Mouse (Mus musculus) erythroblast, embryonic 14.5 days (primary cell): ENCODE results near the gene Smg6.

ENCODE experiments used
- GATA1 ChIP-seq: IDR thresholded peaks from 2 replicates; pipeline ENCODE4 v1.6.1; 2012; ENCODE audit warnings: low read length, inconsistent platforms, mixed read lengths
- TAL1 ChIP-seq: IDR thresholded peaks from 3 replicates; pipeline ENCODE4 v1.6.1; 2012; ENCODE audit warnings: low read length, inconsistent platforms, mixed read lengths

DNA sequence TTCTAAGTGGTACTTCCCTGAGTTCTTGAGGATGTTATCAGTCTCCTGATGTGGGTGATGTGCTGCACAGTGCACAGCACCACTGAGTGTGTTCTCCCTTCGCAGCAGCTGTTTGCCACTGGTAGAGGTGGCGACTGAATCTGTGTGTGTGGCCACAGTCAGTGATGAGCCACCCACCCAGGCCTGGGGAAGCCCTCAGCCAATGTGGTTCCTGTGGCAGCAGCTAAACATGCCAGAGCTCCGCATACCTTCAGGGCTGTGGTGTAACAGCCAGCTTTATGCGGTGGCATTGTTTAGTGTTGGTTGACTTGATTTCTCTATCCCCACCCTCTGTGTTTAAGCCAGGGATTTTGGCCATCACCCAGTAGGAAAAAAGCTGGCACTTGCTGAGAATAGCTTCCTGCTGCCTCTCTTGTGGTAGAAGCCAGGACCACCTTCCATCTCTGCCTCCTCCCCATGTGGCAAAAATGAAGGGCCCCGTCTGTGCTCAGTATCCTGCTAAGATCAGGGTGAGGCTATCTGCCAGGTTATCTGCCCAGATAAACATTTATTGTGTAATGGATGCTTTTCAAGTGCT is 177.2 kb downstream of the Smg6 start:
- no peak for TF ChIP-seq GATA1
- TF ChIP-seq TAL1: no peak
